Mouse (Mus musculus) stomach, postnatal 0 days (tissue): ENCODE results near the gene Slc28a3.

ENCODE experiments used
- CTCF ChIP-seq: IDR thresholded peaks from 2 replicates; pipeline ENCODE4 v1.5.1; 2016; ENCODE audit warnings: antibody characterized with exemption, low read depth, mild to moderate bottlenecking, moderate library complexity
- EP300 ChIP-seq: optimal IDR thresholded peaks from 2 replicates; pipeline ENCODE3; 2016; ENCODE audit warnings: antibody characterized with exemption

- no peak for TF ChIP-seq CTCF
- TF ChIP-seq EP300: no peak
These were observed 86.9 kb downstream of the Slc28a3 start for GRCm38 (mm10) chr13:58523761-58524117.
